Mouse (Mus musculus) heart, postnatal 25 days (tissue): ENCODE results near the gene Cplx2. TPM values are rescaled to one million over a fixed set of nuclear protein-coding genes. Genes with fewer than 3 reads are reported as not detected.

Source experiments
- DNase-seq: peaks from one replicate; pipeline ENCODE4 v3.0.0; 2022; ENCODE audit warnings: low spot score
- intact Hi-C: fragments of 180-260 bp; cut with DNase I; formaldehyde crosslinking; loops from one replicate; pipeline ENCODE4 v1.15.1; 2025
- total RNA-seq, 2 experiments: library from RNA; stranded (reverse); gene quantifications; 2 replicates each; pipeline ENCODE4 v1.2.3; 2021

Gene Cplx2
- total RNA-seq, result 1 to 10 TPM; 2.7 to 2.8 TPM

DNA sequence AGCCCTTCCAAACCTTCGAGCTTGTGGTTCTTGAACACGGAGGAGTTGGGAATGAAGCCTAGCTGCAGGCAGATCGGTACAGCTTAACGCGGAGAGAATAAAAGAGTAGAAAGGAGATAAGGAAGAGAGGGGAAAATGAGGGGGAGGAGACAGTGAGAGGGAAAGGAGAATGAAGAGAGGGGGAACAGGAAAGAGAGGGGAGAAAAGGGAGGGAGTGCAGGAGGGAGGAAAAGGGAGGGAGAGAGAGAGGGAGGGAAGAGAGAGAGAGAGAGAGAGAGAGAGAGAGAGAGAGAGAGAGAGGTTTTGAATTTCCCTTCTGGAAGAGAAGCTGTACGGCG lies at the start of gene Cplx2:
TSS of gene Cplx2 (plus strand) at position 301 of the 338 bp plus-strand sequence.
- DNase-seq, result no peak
- intact Hi-C loops, result loop anchor here (5.0 kb wide), 2 partner anchors 34 to 259 kb away; no protein-coding TSS in a partner anchor

DNA sequence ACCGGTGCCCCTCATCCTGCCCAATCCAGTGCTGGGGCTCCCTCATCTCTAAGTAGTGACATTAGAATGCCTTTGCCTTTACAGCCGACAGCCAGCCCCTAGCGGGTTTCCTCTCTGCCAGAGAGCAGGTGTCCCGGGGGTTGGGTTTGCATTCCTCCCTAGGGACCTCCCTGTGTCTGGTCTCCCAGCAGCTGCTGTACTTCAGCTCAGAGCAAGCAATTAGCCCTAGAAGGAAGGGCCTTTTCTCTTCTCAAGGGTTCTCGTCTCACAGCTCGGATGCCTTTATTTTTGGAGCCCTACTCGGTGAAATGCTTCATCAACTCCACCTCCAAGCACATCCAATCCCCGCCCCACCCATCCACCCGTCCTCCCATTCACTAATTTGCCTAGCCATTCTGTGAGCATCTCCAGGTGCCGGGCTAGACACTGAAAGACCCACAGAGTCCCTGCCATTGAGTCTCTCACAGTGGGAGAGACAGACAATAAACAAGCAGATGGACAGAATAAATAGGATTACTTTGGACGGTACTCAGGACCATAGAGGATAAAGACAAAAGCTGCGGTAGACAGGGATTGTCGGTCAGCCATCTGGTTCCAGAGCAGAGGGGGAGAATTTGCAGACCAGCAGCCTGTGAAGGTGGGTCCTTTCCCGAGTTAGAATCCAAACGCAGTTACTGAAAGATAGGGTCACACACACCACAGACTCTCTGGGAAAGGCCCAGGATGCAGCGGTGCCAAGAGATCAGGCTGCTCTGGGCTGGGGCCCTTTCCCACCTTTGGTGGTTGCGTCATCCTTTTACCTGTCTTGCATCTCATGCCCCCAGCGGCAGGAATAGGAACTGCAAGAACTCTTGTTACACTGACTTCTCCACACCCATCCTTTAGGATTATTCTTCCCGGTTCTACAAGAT lies 48.5 kb upstream of the Cplx2 start:
- DNase-seq, result no peak
- intact Hi-C loops, result loop anchor here (5.0 kb wide), 1 partner anchor 125 kb away; no protein-coding TSS in a partner anchor

GRCm38 (mm10) chr13:54323307-54324165 lies 47.6 kb upstream of the Cplx2 start:
- intact Hi-C loops, result loop anchor here (5.0 kb wide), 1 partner anchor 124 kb away; no protein-coding TSS in a partner anchor
- DNase-seq, result no peak

DNA sequence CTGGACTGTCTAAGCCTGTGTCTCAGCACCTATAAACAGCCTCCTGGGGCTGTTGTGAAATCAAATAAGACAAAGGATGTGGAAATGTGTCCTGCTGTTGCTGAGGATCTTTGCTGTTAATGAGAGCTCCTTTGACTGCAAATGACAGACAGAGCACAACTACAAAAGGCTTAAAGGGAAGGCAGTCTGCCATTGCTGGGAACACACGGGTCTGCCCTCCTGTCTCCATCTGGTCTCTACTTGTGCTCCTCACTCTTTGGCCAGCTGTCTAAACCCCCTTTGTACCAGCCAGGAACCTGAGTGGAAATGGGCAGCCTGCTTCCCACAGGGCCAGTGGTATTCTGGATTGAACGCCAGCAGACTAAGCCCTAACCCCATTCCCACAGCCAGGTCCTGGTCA lies 47.0 kb upstream of the Cplx2 start:
- DNase-seq, result no peak
- intact Hi-C loops, result loop anchor here (5.0 kb wide), 1 partner anchor 123 kb away; no protein-coding TSS in a partner anchor

- intact Hi-C loops, result no loop called here
- no peak for DNase-seq
Observed at GRCm38 (mm10) chr13:54325814-54326213, 45.3 kb upstream of the Cplx2 start.

DNA sequence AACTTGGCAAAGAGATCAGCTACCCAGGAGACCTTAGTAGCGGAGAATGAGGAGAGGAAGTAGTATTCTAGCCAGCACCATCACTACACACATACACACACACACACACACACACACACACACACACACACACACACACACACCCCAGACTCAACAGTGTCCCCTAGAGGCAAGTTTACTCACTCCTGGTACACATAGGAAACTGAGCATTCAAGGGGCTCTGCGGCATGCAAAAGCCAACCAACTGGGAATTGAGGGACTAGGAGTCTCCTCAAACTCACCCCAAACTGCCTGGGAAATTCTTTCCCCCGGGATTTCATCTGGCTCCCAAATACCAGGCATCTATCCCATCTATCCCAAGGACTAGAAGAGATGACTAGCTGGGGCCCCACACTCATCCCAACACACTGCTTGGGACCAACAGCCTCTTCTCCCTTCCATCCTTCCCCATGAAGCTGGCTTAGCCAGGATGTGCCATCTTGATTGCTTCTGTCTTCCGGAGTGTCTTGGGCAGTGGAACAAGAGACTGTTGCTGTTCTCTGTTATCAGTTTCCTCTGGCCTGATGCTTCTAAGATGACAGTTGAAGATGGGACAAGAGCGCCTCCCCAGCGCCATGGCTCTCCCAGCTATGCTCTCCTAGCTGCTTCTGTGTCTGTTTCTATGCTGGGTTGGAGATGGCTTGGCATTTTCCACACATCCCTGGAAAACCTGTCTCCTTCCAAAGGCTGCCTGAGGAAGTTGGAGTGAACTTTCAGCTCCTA lies 44.3 kb upstream of the Cplx2 start:
- no peak for DNase-seq
- intact Hi-C loops, result no loop called here

DNA sequence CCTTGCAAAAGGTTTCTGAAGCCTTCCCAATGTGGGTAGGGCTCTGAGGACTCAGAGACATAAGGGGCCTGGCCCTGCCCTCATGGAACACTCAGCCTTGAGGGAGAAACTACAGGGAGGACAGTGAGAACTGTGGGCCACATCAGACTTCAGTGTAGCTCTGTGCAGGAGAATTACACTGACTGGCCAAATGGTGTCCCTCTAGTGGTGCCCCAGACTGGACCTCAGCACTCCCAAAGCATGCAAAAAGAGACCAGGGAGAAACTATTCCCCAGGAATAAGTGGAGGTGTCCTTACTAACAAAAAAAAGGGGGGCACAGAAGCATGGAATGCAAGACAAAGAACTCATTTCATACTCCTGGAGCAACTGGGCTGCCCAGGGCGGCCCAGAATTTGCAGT lies 43.1 kb upstream of the Cplx2 start:
- DNase-seq, result no peak

DNA sequence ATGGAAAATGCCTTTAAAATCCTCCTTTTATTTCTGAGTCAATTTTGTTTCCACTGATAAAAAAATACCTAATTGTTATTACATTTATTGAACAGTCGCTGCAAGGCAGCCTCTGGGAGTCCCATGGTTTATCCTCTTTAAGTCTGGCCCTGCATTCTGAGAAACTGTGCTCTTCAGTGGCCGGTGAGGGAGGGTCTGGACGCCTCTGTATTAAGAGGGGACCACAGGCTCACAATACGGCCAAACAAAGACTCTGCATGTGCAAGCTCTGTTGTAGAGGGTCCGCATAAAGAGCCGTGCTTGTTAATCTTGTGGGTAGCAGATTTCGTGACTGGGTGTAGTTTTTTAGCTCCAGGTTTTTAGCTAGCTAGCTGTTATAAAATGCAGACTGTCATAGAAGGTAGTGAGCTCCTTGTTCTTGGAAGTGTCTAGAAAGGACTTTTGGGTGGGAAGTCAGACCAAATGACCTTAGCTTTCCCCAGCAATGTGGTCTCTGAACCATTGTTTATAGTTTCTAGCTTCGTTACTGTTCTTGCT lies 42.1 kb upstream of the Cplx2 start:
- no peak for DNase-seq
- intact Hi-C loops, result no loop called here

More for the DNA sequence above, 43.1 kb upstream of the Cplx2 start:
- intact Hi-C loops, result no loop called here

DNA sequence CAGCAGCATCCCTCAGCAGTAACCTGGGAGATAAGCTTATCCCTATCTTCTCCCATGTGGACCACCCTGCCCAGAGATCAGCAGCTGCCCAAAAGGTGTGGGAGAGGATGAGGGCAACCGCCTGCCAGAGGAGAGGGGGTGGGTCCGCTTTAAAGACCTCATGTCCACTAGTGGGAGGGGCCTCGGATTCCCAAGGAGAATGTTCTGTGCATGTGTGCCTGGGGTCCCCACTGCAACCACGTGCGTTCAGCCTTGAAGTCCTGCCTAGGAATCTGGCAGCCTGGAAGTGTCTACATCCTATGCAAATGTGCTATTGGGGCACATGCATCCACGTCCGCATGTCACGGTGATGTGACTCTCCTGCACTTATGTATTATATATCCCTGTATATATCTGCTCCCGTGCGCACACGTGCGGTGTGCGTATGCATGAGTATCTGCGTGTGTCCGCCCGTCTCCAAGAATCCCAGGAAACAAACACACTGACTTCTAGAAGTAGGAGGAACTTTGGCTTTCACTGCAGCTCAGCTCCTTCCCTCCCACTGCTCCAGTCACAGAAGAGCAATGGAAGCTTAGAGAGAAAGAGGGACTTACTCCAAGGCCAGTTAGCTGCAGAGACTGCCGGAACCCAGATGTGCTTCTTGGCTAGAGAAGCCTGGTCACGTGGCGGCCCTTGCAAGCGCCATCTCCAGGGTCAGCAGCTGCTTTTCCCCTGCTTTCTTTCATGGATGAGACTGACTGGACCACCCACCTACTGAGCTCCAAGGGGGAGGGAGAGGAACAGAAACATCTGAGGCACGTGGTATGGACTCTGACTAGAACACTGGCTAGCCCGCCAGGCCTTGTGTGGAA lies 39.1 kb upstream of the Cplx2 start:
- DNase-seq, result peak; percentile 81
- intact Hi-C loops, result no loop called here

DNA sequence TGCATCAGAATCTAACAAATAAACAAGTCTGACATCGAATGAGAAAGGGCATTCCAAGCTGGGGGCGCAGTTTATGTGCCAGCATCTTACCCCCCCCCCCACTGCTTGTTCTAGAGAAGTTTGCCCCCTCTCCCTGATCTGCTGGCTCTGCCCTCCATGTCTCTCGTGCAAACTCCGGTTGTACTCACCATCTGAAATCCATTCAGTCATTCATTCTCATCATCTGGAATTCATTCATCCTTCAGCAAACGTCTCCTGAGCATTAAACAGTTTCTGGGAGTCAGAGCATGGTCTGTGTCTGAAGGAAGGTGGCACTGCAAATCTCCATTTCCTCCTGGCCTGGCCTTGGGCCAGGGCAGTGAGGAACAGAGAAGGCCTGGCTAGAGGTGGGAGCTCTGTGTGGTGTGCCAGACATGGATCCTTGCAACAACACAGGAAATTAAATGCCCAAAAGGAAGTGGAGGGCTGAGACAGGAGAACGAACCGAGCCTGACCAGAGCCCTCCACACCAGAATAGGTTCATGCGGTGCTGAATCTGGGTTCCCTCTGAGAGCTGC lies 38.1 kb upstream of the Cplx2 start:
- intact Hi-C loops, result no loop called here

DNA sequence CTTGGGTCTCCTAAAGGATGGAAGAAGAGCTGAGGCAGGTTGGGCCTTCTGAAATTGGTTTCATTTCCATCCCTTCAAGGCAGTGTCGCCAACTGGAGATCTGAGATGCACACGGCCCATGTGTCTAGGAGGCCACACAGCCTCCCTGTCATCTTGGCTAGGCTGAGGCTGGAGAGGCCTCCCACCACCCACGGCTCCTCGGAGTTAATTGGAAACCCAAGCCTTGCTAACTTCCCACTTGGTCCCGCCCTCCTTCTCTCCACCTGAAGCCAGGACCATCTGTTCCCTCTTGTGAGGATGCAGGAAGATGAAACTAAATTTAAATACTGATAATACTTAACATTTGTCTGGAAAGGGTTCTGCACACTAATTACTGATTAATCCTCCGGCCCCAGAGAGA lies 34.1 kb upstream of the Cplx2 start:
- intact Hi-C loops, result loop anchor here (5.0 kb wide), 1 partner anchor 35 kb away; the partner anchor contains the start of gene Cplx2
- no peak for DNase-seq

More for the DNA sequence above, 38.1 kb upstream of the Cplx2 start:
- DNase-seq, result no peak

- DNase-seq, result no peak
- intact Hi-C loops, result loop anchor here (5.0 kb wide), 1 partner anchor 35 kb away; the partner anchor contains the start of gene Cplx2
Observed at GRCm38 (mm10) chr13:54337541-54337940, 33.6 kb upstream of the Cplx2 start.

DNA sequence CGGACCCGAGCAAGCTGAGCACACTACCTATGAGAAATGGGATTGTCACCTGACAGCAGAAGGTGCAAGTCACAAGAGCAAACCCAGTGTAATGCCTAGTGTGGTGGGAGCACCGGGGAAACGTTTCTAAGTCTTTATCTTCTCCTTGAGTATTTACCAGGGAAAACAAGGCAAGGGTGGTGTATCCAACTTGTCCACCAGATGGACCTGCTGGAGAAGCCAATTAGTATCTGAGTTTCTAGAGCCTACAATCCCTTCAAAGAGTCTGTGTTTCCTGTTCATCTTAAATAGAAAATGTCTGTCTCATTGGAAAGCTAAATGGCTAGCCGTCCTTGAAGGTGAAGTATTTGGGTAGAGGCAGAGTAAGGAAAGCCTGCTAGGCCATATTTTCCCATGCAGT lies 32.3 kb upstream of the Cplx2 start:
- no peak for DNase-seq
- intact Hi-C loops, result loop anchor here (5.0 kb wide), 1 partner anchor 33 kb away; the partner anchor contains the start of gene Cplx2

DNA sequence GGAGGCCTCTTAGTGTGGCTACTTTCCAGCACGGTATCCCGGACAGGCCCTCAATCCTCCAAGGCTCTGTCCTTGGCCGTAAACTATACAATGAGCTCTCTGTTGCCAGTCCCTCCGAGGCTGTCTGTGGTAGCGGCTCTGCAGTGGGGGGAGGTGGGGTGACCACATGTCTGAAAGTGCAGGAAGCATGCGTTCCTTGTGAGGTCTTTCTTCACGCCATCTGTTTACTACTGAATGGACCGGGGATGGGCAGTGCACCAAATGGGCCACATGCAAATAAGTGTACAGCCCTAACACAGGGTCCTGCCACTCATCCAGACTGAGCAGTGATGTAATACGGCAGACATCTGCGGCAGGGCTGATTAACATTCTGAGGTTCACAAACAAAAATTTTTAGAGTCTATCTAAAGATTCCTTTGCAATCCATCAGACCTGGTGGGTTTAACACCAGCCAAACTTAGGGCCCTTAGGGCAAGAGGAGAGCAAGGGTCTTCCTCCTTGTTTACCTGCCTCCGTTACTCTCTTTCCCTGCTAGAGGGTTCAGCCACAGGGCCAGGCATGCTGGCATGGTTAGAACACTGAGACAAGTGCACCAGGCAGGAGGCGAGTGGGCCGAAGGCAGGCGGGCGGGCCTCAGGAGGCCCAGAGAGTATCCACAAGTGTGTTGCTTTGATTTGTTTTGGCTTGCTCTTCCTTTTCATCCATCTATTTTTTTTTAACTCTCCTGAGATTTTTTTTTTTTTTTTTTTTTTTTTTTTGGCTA lies 25.1 kb upstream of the Cplx2 start:
- DNase-seq, result no peak
- intact Hi-C loops, result no loop called here

DNA sequence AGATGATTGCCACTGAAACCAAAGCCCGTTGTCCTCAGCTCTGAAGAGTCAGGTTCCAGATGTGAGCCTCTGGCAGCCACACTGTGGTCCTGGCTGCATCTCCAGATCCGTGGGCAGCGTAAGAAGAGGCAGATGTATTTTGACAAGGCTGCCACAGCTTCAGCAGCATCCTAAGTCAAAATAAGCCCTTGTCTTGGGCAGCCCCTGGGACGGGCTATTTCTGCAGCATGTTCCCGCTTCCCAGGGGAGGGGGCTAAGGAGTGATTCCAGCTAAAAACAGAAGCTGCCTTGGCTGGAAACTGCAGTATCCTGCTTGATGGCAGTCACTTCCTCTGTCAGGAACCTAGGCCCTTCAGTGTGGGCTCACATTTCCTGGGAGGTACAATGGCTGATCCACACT lies 23.1 kb upstream of the Cplx2 start:
- intact Hi-C loops, result no loop called here
- DNase-seq, result no peak

DNA sequence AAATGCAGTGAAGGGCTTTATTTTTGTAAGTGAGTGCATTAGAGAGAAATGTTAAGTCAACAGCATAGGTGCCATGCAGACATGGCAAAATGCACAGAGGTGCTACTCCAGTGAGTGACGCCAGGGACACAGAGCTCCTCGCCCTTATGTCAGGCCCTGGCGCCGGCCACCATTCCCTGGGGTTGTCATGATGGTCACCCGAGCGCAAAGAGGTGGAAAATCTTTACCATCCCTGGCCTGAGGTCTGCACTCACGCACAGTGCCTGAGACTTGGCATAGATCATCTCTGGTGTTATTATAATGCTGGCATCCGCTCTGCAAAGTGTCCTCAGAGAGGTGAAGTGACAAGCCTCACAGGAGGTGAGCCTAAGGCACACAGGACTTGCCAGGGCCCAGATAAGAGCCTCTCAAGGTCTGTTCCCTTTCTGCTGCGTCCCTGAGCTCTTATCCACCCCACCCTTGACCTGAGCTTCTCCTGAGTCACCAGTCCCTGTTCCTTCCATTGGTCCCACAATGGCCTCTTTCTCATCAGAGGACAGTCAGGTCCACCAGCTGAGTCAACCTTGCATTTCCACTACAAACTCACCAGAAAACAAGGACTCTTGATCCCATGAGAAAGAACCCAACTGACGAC lies 21.9 kb upstream of the Cplx2 start:
- intact Hi-C loops, result no loop called here

DNA sequence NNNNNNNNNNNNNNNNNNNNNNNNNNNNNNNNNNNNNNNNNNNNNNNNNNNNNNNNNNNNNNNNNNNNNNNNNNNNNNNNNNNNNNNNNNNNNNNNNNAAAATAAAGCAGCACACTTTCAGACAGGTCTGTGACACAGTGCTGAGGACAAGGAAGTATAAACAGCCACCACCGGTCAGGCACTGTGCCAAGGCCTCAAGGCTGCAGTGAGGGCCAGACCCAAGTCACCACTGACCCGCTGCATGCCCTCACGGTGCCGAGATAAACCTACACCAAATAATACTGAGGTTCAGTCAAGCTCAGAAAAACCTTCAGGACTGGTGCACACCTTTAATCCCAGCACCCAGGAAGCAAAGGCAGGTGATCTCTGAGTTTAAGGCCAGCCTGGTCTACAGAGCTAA lies 13.7 kb upstream of the Cplx2 start:
- no peak for DNase-seq
- intact Hi-C loops, result no loop called here

More for the DNA sequence above, 21.9 kb upstream of the Cplx2 start:
- no peak for DNase-seq
